Mouse (Mus musculus) thymus, postnatal 36 days (tissue): ENCODE measurements around the gene Gm20837.
"Not testable (repeated sequence)": the region's sequence is repeated elsewhere in the genome, so short reads cannot be mapped to it uniquely, and the experiment has no call there.

Experiments
- DNase-seq, 2 experiments: peaks; one replicate each; pipeline ENCODE4 v3.0.0; 2022; ENCODE audit warnings: mixed read lengths in 2 of 2

Gm20837 gene

GRCm38 (mm10) chrY:90400948-90401347 lies at the start of gene Gm20837:
Gm20837 (plus strand) TSS chrY:90401248.
- DNase-seq: not testable (repeated sequence)
